Mouse (Mus musculus) ES-Bruce4 (cell line): Measurements from ENCODE around the gene Plcb3. TPM values are rescaled to one million over a fixed set of nuclear protein-coding genes. Genes with fewer than 3 reads are reported as not detected.

Source experiments
- H3K27ac ChIP-seq: 2 replicates; pipeline ENCODE4 v1.5.1; 2012; ENCODE audit warnings: low read length, inconsistent platforms; ENCODE audit not compliant: insufficient read depth
- H3K27me3 ChIP-seq: 2 replicates; pipeline ENCODE4 v1.6.1; 2012; ENCODE audit warnings: mild to moderate bottlenecking, low read length, inconsistent platforms; ENCODE audit not compliant: control insufficient read depth, poor library complexity, insufficient read depth, severe bottlenecking
- H3K36me3 ChIP-seq: 2 replicates; pipeline ENCODE4 v1.6.1; 2012; ENCODE audit warnings: inconsistent platforms, mild to moderate bottlenecking, low read length, moderate library complexity; ENCODE audit not compliant: control insufficient read depth, poor library complexity, insufficient read depth, severe bottlenecking
- H3K4me1 ChIP-seq: one replicate; pipeline ENCODE4 v1.8.1; 2011; ENCODE audit warnings: low read length; ENCODE audit not compliant: control insufficient read depth, insufficient read depth
- H3K4me3 ChIP-seq: 2 replicates; pipeline ENCODE4 v1.5.1; 2011; ENCODE audit warnings: low read depth, mild to moderate bottlenecking, low read length
- H3K9ac ChIP-seq: 2 replicates; pipeline ENCODE4 v1.6.1; 2012; ENCODE audit warnings: low read depth, mild to moderate bottlenecking, inconsistent platforms; ENCODE audit not compliant: poor library complexity, severe bottlenecking
- H3K9me3 ChIP-seq: replicated peaks from 2 replicates; pipeline ENCODE4 v1.6.1; 2012; ENCODE audit warnings: mild to moderate bottlenecking, low read length, inconsistent platforms; ENCODE audit not compliant: control insufficient read depth, poor library complexity, insufficient read depth, severe bottlenecking
- CTCF ChIP-seq: IDR thresholded peaks from one replicate; pipeline ENCODE4 v1.8.1; 2011; ENCODE audit warnings: low read depth, low read length
- EP300 ChIP-seq: IDR thresholded peaks from 2 replicates; pipeline ENCODE4 v1.6.1; 2011; ENCODE audit warnings: low read depth, low read length; ENCODE audit not compliant: insufficient read depth
- POLR2A ChIP-seq: IDR thresholded peaks from one replicate; pipeline ENCODE4 v1.8.1; 2011; ENCODE audit warnings: low read length; ENCODE audit not compliant: insufficient read depth
- polyA plus RNA-seq: library from polyadenylated mRNA; stranded (reverse); fragments of >200 nt; gene quantifications from 2 replicates; pipeline ENCODE4 v1.2.4, GENCODE M21; 2011; ENCODE audit warnings: low read depth; ENCODE audit not compliant: missing spikeins, insufficient read depth, insufficient read length

The Plcb3 gene
- polyA plus RNA-seq, 1 experiment, result 42.4 TPM

DNA sequence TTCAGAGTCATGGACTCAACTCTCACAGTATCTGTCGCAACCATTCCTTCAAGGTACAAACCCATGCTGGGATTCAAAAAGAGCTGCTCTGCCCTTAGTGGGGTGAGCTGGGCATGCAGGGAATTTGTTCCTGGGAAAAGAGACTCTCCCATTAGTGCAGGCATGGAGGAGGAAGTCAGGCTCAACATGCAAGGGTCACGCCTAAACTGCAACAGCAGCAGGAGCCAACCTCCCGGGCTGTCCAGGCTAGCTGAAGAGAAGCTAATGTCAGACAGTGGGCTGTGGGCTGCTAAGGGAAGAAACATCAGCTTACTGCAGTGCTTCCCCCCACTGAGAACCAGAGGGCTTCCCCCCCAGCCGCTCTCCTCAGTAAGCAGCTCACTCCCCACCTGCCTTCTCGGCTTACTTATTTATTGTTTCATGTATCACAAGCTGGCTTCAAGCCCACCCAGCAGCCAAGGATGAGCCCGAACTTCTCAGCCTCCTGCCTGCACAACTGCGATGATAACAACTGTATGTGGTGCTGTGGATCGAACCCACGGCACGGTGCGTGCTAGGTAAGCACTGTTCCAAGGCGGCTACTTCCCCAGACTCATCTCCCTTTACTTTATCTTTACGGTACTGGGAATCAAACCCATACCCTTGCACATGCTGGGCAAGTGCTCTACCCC, 3.9 kb downstream of the Plcb3 start:
- Histone ChIP-seq H3K9ac (no peak overlapping the region), H3K27ac (peak overlapping the region; percentile 42; the same call in 1 of the 2 replicates), H3K4me3 (no peak overlapping the region), H3K4me1 (peaks cover 12% of the 10 kb centered on the region), H3K36me3 (peaks cover 3% of the 10 kb centered on the region), H3K27me3 (no peaks in the 10 kb centered on the region), H3K9me3 (no peaks in the 10 kb centered on the region)
- no peak for TF ChIP-seq EP300
- no peak for TF ChIP-seq POLR2A
- no peak for TF ChIP-seq CTCF

DNA sequence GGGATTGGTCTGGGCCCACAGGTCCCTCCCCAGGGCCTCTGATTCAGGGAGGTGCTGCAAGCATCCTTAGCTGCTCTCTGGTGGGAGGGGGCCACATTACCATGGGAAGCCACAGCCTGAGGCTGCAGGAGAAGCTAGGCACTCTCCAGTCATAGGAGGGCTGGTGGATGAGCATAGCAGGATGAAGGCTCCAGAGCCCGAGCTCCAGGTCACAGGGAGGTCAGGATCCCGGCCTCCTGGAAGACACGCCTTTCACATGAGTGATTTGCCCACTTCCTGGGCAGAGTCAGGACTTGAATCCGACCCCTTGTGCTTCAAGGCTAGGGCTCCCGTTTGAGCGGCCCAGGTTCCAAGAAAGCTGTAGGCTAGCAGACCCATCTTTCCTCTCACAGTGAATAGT, 4.6 kb downstream of the Plcb3 start:
- H3K4me3 ChIP-seq, result no peak overlapping the region
- H3K27me3 ChIP-seq, result no peaks in the 10 kb centered on the region
- peak overlapping the region; percentile 42 for H3K27ac ChIP-seq
- H3K9ac ChIP-seq, result no peak overlapping the region
- TF ChIP-seq CTCF, result no peak
- TF ChIP-seq POLR2A, result no peak
- no peak for TF ChIP-seq EP300
- H3K9me3 ChIP-seq, result no peaks in the 10 kb centered on the region
- H3K36me3 ChIP-seq, result no peaks in the 10 kb centered on the region; the same call in 1 of the 2 replicates
- peaks cover 12% of the 10 kb centered on the region for H3K4me1 ChIP-seq

DNA sequence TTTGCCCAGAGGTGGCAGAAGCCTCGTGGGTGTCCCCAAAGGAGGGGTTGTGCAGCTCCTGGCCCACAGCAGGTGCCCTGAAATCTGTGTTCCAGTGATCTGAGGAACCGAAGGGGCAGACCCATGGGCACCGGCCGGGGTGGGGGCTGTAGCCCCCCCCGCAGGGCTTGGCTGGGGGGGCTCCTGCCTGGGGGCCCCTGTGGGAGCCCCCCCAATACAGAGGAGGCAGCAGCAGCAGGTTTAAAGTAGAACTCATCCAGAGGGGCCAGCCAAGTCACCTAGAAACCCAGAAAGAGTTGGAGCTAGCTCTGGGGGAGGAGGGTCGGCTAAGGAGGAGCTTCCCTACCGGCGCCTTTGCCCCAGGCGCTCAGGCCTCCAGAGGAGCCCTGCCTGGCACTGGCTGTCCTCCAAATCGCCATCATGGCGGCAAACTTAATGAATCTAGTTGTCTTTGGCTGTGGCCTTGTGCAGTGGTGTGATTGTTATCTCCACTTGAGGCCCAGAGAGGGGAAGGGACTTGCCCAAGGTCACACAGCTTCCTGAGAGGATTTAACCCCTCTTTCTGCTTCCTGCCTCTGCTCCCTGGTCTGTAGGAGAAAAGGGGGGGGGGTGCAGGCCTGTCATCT, 5.7 kb downstream of the Plcb3 start:
- peaks cover 6% of the 10 kb centered on the region for H3K36me3 ChIP-seq
- no peaks in the 10 kb centered on the region for H3K27me3 ChIP-seq
- H3K4me1 ChIP-seq, result peaks cover 12% of the 10 kb centered on the region
- H3K4me3 ChIP-seq, result 0 out of 2 replicates have a peak overlapping the region, but pooled peaks have one; percentile 49
- peak overlapping the region; percentile 44 for H3K27ac ChIP-seq
- TF ChIP-seq CTCF, result no peak
- no peak for TF ChIP-seq POLR2A
- no peak for TF ChIP-seq EP300
- no peaks in the 10 kb centered on the region for H3K9me3 ChIP-seq
- H3K9ac ChIP-seq, result peak overlapping the region; percentile 66

DNA sequence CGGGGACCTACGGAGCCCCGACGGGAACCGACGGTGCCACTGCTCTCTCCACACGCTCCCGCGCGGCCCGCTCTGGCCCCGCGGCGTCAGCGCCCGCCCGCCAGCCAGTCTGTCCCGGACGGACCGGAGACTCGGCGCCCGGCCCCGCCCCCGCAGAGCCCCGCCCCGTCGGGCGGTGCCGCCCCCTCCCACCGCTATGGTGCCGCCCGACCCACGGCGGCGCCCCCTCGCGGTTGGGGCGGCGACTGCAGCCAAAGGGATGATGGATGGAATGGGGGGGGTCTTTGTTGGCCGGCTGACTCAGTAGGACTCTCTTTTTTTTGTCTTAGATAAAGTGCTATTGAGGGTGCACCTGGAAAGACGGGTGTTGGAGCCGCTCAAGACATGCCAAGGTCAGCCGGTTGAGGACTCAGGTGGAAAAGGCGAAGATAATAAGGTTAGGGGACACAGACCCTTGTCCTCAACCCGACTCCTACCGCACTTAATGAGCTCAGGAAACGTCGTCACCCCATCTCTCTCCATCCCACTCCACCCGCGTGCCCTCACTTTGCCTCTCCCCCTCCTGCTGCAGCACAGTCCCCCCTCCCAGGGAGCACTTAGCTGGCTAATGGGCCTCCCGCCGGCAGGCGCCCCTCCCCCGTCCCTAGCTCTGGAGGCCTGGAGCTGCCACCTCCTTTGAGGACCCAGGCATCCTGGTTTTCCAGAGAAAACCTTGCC, 6.4 kb downstream of the Plcb3 start:
- peak overlapping the region; percentile 44 for H3K27ac ChIP-seq
- no peaks in the 10 kb centered on the region for H3K27me3 ChIP-seq
- peaks cover 6% of the 10 kb centered on the region for H3K36me3 ChIP-seq
- TF ChIP-seq POLR2A, result no peak
- peak; percentile 58 for TF ChIP-seq CTCF
- TF ChIP-seq EP300, result 0 out of 2 replicates have a peak, but pooled peaks have one; percentile 33
- peak overlapping the region; percentile 66 for H3K9ac ChIP-seq
- H3K4me1 ChIP-seq, result peaks cover 12% of the 10 kb centered on the region
- no peaks in the 10 kb centered on the region for H3K9me3 ChIP-seq
- H3K4me3 ChIP-seq, result peak overlapping the region; percentile 96

DNA sequence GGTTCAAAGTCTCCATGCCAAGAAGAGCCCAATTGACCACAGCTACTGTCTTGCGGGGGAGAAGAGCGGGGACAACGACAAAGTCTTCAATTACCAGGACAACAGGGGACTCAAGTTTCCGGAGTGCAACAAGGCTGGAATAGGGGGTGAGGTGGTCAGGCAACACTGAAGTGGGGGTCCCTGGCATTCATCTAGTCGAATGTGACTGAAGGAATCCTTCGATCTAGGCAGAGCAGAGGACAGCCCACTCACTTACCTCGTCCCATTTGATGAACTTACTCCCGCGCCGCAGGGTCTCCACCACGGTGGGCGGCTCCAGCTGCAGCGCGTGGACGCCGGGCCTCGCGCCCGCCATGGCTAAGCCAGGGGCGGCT, 7.0 kb downstream of the Plcb3 start:
- Histone ChIP-seq H3K4me1 (peaks cover 12% of the 10 kb centered on the region), H3K4me3 (peak overlapping the region; percentile 96), H3K9me3 (no peaks in the 10 kb centered on the region), H3K27ac (no peak overlapping the region), H3K36me3 (peaks cover 6% of the 10 kb centered on the region), H3K27me3 (no peaks in the 10 kb centered on the region), H3K9ac (peak overlapping the region; percentile 66)
- TF ChIP-seq CTCF (no peak), EP300 (no peak), POLR2A (no peak)
